Mouse (Mus musculus) olfactory bulb, adult 2 months (tissue): ENCODE results near the gene Srr. TPM values are rescaled to one million over a fixed set of nuclear protein-coding genes. Genes with fewer than 3 reads are reported as not detected.
A peak's percentile ranks its signal among the peaks of the same experiment; 100 is the strongest.

Source experiments
- H3K27ac ChIP-seq: fragments of 200-500 bp; 2 replicates; pipeline ENCODE4 v1.5.1; 2012; ENCODE audit warnings: low read depth, low read length; ENCODE audit not compliant: insufficient read depth
- H3K4me1 ChIP-seq: fragments of 200-500 bp; 2 replicates; pipeline ENCODE4 v1.6.1; 2012; ENCODE audit warnings: low read length; ENCODE audit not compliant: control insufficient read depth, insufficient read depth
- H3K4me3 ChIP-seq: fragments of 200-500 bp; 2 replicates; pipeline ENCODE4 v1.5.1; 2012; ENCODE audit warnings: mild to moderate bottlenecking, low read depth, low read length, moderate library complexity; ENCODE audit not compliant: insufficient read depth
- CTCF ChIP-seq: fragments of 200-500 bp; IDR thresholded peaks from 2 replicates; pipeline ENCODE4 v1.5.1; 2012; ENCODE audit warnings: low read depth, mild to moderate bottlenecking, low read length, moderate library complexity; ENCODE audit not compliant: insufficient read depth
- POLR2A ChIP-seq: fragments of 200-500 bp; IDR thresholded peaks from 2 replicates; pipeline ENCODE4 v1.6.1; 2012; ENCODE audit warnings: mild to moderate bottlenecking, low read depth, low read length, moderate library complexity; ENCODE audit not compliant: insufficient read depth
- WGBS: fragments of 180-500 bp; shearing (Covaris S2); methylation state at CpG from one replicate; pipeline ENCODE4 v1.1.7; 2018; 5-methylcytosine and 5-hydroxymethylcytosine counted together
- polyA plus RNA-seq: library from polyadenylated mRNA; stranded (reverse); fragments of >200 nt; gene quantifications from 2 replicates; pipeline ENCODE4 v1.2.4, GENCODE M21; 2012; ENCODE audit warnings: low replicate concordance; ENCODE audit not compliant: missing spikeins, insufficient read depth, insufficient read length

The Srr gene
- polyA plus RNA-seq, 1 experiment, result not detected

GRCm38 (mm10) chr11:74957600-74957999 is 31.9 kb upstream of the Srr start:
- no peak overlapping the region for H3K27ac ChIP-seq
- H3K4me1 ChIP-seq, result peaks cover 2% of the 10 kb centered on the region; the same call in 1 of the 2 replicates
- TF ChIP-seq CTCF (no peak), POLR2A (no peak)
- WGBS, result 87% methylated on average over 2 of the region's 2 CpGs
- no peak overlapping the region for H3K4me3 ChIP-seq

GRCm38 (mm10) chr11:74956006-74956405 is 30.3 kb upstream of the Srr start:
- no peak overlapping the region for H3K27ac ChIP-seq
- peaks cover 2% of the 10 kb centered on the region; the same call in 1 of the 2 replicates for H3K4me1 ChIP-seq
- no peak overlapping the region for H3K4me3 ChIP-seq
- TF ChIP-seq CTCF (no peak), POLR2A (no peak)

- Histone ChIP-seq H3K27ac (no peak overlapping the region), H3K4me3 (no peak overlapping the region), H3K4me1 (peaks cover 2% of the 10 kb centered on the region; the same call in 1 of the 2 replicates)
- no peak for TF ChIP-seq POLR2A
- TF ChIP-seq CTCF, result no peak
These were observed 29.2 kb upstream of the Srr start for GRCm38 (mm10) chr11:74954901-74955300.

- Histone ChIP-seq H3K27ac (no peak overlapping the region), H3K4me1 (no peaks in the 10 kb centered on the region), H3K4me3 (no peak overlapping the region)
- TF ChIP-seq POLR2A, result no peak
- no peak for TF ChIP-seq CTCF
- 63% methylated on average over 3 of the region's 3 CpGs for WGBS
These were observed 20.6 kb upstream of the Srr start for GRCm38 (mm10) chr11:74946348-74946747.

GRCm38 (mm10) chr11:74930391-74930790 is 4.6 kb upstream of the Srr start:
- WGBS, result 92% methylated on average over 7 of the region's 7 CpGs
- H3K27ac ChIP-seq, result no peak overlapping the region
- no peaks in the 10 kb centered on the region for H3K4me1 ChIP-seq
- H3K4me3 ChIP-seq, result no peak overlapping the region
- TF ChIP-seq POLR2A (no peak), CTCF (no peak)

GRCm38 (mm10) chr11:74929111-74929510 is 3.4 kb upstream of the Srr start:
- no peak overlapping the region for H3K27ac ChIP-seq
- TF ChIP-seq POLR2A (no peak), CTCF (no peak)
- no peak overlapping the region for H3K4me3 ChIP-seq
- H3K4me1 ChIP-seq, result peaks cover 2% of the 10 kb centered on the region
- WGBS, result 91% methylated on average over 4 of the region's 4 CpGs

- no peak overlapping the region for H3K27ac ChIP-seq
- H3K4me3 ChIP-seq, result no peak overlapping the region
- TF ChIP-seq POLR2A (no peak), CTCF (no peak)
- 81% methylated on average over 2 of the region's 2 CpGs for WGBS
- peaks cover 2% of the 10 kb centered on the region for H3K4me1 ChIP-seq
These were observed 1.5 kb upstream of the Srr start for GRCm38 (mm10) chr11:74927236-74927725.

GRCm38 (mm10) chr11:74926388-74927005 is 749 bp upstream of the Srr start:
- H3K4me1 ChIP-seq, result peaks cover 2% of the 10 kb centered on the region
- H3K27ac ChIP-seq, result peak overlapping the region; percentile 75; the same call in 1 of the 2 replicates
- TF ChIP-seq POLR2A, result no peak
- TF ChIP-seq CTCF, result no peak
- 5% methylated on average over 11 of the region's 11 CpGs for WGBS
- H3K4me3 ChIP-seq, result peak overlapping the region; percentile 71

- H3K4me3 ChIP-seq, result no peak overlapping the region
- WGBS, result 60% methylated on average over 4 of the region's 4 CpGs
- H3K4me1 ChIP-seq, result peaks cover 2% of the 10 kb centered on the region
- TF ChIP-seq CTCF (no peak), POLR2A (no peak)
- no peak overlapping the region for H3K27ac ChIP-seq
These were observed 1.6 kb downstream of the Srr start for GRCm38 (mm10) chr11:74924149-74924548.
